Mouse (Mus musculus): ENCODE measurements at regions not wholly inside any gene's neighbourhood (a gene's known extent, or its start where the extent isn't known, plus 50 kb on each side); places are given as distances from the start of the nearest gene placed in this dataset.

DNA sequence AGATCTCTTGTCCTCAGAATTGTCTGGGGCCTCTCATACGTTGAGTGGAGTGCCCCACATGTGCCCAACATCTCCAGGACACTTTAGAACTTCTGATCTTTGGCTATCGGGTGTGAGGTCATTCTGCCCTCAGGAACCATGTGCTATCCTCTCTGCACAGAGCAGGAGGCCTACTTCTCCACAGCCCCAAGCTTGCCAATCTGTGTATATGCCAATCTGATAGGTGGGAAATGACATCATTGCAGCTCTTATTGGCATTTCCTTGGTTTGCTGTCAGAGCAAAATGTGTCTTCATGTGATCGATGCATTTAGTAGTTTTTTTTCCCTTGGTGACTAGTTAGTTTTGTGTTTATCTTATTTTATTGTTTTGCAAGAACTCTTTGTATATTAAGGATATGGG lies 108.8 kb upstream of the Ptpn1 start:
- intact Hi-C loops (cut with DNase I) = no loop called here
- DNase-seq = no peak

DNA sequence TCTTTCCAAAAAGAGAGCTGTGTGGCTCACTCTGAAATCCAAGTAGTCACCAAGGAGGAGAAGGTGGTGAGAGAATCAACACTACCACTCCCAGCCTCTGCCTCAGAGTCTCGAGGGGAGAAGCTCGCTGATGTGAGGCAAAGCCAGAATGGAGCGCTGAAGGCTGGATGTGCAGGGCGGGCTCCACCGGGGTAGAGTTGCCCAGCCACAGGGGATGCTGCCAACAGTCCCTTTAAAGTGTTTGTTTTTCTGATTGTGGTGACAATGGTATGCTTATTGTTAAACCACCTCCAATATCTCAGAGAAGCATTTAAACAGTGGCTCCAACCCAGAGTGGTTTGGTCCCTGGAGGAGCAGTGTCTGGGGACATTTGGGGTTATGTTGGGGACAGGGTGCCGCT lies 110.7 kb upstream of the Ptpn1 start:
- no peak for DNase-seq
- intact Hi-C loops (cut with DNase I) = no loop called here

- intact Hi-C loops (cut with DNase I) = no loop called here
- DNase-seq = no peak
These were observed 113.1 kb upstream of the Ptpn1 start for GRCm38 (mm10) chr2:167818799-167819198.

GRCm38 (mm10) chr2:167817030-167817429 lies 114.8 kb upstream of the Ptpn1 start:
- no peak for DNase-seq
- intact Hi-C loops (cut with DNase I) = no loop called here

GRCm38 (mm10) chr2:167815123-167815522 lies 116.7 kb upstream of the Ptpn1 start:
- intact Hi-C loops (cut with DNase I) = no loop called here
- no peak for DNase-seq

DNA sequence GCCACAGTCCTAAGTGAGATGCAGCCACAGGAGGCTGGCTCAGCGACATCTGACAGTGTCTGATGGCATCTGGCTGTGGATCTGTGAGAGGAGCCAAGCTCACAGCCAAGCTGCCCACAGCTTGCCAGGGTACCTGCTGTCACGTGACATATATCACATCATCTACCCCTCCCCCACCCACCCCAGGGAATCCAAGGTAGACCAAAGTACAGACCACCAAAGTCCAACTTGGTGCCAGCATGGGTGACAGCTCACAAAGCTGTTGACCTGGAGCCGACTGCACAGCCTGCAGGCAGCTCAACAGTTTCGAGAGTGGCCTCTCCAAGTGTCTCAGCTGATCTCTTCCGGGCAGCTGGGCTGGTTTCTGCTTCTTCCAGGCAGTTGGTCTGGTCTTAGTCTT lies 119.6 kb upstream of the Tmem189 start:
- intact Hi-C loops (cut with DNase I) = no loop called here
- no peak for DNase-seq

GRCm38 (mm10) chr2:167805629-167806304 lies 116.1 kb upstream of the Tmem189 start:
- no peak for DNase-seq
- intact Hi-C loops (cut with DNase I) = no loop called here

DNA sequence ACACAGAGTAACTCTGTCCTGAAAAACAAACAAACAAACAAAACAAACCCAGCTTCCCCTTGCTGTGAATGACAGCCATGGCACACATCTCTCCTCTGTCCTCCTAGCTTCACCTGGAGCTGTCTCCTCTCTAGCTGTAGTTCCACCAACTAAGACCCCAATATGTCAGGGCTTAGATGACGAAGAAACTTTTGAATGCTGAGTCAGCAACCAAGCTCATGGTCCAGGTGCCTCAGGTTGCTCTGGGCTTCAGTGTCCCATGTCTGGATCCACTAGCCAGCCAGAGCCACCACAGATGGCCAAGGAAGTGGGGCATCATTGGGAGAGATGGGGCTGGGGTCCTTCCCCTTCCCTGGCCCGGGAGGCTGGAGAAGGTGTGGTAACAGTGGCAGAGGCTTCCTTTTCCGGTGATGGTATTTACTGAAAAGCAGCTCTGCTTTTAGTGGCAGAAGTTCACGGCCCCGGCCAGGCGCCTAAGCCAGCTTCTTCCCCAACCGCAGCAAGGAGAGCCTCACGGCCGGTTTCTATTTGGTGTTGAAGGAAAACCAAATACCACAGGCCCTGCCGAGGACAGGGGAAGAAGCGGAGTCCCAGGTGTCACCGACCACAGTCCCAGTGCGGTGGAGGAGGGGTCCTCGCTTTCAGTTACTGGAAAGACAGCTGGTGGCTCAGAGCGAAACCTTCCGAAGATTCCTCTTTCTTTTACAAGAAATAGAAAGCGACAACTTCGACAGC lies 115.0 kb upstream of the Tmem189 start:
- no peak for DNase-seq
- intact Hi-C loops (cut with DNase I) = no loop called here

GRCm38 (mm10) chr2:167802494-167802893 lies 112.9 kb upstream of the Tmem189 start:
- intact Hi-C loops (cut with DNase I) = no loop called here
- DNase-seq = no peak

- intact Hi-C loops (cut with DNase I) = no loop called here
- DNase-seq = no peak
These were observed 111.8 kb upstream of the Tmem189 start for GRCm38 (mm10) chr2:167801389-167801788.

DNA sequence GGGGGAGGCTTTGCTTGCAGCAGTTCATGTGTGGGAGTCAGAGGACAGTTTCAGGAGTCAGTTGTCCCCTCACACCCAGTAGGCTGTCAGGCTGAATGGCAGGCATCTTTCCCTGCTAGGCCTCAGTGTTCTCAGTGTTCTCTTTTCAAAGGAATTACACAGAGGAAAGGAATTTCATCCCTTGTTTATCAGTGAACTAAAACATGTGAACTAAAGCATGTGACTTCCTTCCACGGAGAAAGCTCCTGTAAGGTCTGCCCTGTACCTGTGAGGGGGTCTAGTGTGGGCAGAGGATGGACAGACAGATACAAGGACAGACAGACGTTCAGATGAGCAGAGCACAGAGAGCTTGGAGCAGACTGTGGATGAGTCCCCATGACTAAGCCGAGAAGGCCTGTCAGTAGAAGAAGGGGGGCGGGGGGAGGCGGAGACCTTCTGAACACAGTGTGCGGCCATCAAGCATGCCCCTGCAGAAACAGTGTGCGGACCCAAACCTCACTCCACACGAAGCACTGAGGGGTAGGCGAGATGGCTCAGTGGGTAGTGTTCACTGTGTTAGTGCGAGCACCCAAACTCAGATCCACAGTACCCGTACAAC lies 111.1 kb upstream of the Tmem189 start:
- intact Hi-C loops (cut with DNase I) = no loop called here
- DNase-seq = no peak

DNA sequence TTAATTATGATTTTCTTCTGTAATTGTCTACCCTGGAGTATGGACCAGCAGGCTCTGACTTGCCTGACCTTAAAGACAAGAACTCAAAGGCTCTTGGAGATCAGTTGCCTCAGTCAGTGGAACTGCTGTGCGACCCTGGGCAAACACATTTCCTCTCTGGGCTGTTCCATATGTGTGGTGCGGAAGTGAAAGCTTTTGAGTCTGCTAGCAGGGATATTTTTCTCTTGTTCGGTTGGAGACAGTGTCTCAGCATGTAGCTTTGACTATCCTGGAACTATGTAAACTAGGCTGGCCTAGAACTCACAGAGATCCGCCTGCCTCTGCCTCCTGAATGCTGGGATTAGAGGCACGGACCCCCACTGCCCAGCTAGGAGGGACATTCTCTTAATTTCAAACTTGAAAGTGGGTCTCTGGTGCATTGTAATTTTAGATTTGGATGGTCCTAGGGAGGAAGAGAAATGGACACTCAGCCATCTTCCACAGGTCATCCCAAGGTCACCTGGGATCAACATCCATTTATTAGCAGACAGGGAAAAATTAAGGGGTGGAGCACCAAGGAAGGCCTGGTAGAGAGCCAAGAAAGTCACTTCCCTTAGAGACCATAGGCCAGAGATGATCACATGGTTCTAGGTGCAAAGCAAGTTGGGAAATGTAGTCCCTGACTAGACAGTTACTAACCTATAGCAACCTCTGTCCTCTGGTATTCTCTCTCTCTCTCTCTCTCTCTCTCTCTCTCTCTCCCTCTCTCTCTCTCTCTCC lies 110.2 kb upstream of the Tmem189 start:
- intact Hi-C loops (cut with DNase I) = no loop called here
- no peak for DNase-seq

- intact Hi-C loops (cut with DNase I) = no loop called here
- DNase-seq = no peak
These were observed 109.4 kb upstream of the Tmem189 start for GRCm38 (mm10) chr2:167798969-167799513.

DNA sequence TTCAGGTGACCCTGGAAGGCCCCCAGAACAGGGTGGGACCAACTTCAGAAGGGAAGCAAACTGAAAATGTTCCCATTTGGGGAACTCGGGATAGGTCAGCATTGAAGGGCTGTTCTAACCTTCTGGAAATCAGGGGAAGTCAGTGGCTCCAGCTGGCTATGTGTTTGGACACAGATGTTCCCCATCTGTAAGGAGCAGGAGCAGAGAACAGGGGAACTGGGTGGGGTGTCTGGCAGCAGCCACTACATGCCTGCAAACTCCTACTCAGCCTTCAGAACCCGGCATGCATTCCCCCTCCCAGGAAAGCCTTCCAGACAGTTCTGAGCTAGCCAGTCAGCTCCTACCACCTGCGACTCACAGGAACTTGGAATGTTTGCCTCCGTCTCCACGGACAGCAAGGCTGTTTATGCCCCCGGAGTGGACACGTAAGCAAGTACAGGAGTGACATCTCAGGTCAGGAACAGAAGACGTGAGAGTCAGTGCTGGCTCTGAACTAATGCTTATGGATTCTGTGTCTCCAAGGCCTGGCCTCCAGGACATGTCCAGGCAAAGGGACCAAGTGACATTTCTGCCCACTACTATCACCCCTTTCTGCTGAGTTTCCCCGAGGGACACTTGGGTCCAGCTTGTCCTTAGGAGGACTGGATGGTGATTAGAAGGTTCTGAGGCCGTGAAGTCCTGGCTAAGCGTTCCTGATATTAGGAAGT lies 108.6 kb upstream of the Tmem189 start:
- intact Hi-C loops (cut with DNase I) = no loop called here
- DNase-seq = no peak

DNA sequence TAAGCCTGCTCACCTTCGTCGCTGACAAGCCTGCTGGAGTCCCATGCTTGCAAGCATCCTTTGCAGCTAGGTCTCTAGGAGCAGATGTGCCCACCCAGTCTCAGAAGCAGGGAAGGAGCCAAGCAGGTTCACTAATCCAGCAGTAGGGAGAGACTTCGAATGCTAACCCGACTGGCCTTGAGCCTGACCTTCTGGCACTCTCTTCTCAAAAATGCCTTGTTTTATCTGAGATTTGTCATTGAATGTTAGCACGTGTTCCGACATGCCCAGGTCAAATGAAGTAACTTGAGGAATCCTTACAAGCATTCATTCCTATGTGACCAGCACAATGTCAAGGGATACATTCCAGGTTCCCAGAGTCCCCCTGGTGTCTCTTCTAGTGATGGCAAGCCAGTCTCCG lies 105.9 kb upstream of the Tmem189 start:
- DNase-seq = no peak
- intact Hi-C loops (cut with DNase I) = no loop called here

DNA sequence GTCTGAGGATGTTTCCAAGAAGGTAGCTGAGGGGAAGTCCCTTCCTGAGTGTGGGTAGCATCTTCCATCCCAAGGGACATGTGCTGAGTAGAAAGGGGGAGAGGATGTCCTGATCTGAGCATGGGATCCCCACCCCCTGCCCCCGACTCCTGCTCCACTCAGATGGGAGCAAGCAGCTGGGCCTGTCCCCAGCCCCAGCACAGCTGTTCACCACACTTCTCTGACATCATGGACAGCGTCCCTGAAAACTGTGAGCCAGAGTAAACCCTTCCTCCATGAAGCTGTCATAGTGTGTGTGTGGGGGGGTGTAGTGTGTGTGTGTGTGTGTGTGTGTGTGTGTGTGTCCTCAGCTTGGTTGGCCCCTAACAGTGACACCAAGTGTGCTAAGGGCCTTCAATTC lies 104.3 kb upstream of the Tmem189 start:
- intact Hi-C loops (cut with DNase I) = no loop called here
- DNase-seq = no peak

DNA sequence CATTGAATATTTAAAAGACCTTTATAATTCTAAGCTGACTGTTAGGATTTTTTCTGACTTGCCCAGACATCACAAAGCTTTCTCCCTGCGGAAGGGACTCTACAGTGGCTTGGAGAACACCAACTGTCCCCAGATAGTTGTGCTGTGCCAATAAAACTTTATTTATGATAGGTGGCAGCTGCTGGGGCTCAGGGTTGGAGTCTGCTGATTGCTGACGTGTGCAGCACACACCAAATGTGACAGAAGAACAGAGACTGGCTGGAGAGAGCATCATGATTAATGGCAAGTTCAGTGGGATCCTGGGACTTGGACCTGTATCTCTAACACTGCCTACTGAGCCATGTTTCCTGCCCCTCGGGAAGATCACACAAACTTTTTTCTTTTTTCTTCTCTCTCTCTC lies 103.1 kb upstream of the Tmem189 start:
- intact Hi-C loops (cut with DNase I) = no loop called here
- DNase-seq = no peak

DNA sequence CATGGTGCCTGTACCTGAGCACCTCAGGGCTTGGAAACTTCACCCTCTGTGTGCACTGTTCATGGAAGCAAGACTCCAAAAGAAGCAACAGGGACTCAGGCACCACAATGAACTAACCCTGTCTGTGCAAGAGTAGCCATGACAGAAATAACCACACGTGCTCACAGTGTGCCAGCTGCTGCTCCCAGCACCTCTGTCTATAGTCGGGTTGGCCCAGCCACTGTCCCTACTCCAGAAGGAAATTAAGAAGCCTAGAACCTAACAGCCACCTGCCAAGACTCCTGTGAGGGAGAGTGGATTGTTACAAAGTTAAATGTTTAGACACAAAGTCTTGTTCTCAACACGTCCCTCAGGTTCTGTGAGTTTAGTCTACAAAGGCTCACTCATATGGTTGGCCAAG lies 102.7 kb upstream of the Tmem189 start:
- no peak for DNase-seq
- intact Hi-C loops (cut with DNase I) = no loop called here

GRCm38 (mm10) chr2:167789471-167789923 lies 99.9 kb upstream of the Tmem189 start:
- no peak for DNase-seq
- intact Hi-C loops (cut with DNase I) = no loop called here

DNA sequence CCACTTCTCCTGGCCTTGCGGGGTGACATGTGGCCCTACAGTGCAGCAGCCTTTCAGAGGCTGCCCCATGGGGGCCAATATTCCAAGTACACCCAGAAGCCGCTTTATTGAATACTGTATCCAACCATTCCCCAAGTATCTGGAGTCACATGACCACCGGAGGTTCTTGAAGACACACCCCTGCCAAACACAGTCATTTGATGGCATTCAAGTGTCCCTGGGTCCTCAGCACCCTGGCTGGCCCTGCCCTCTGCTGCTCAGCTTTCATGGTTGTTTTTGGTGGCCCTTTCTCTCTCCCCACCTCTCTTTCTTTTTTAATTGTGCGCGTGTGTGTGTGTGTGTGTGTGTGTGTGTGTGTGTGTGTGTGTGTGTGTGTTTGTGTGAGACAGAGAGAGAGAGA lies 97.3 kb upstream of the Tmem189 start:
- DNase-seq = no peak
- intact Hi-C loops (cut with DNase I) = no loop called here

- intact Hi-C loops (cut with DNase I) = no loop called here
These were observed 94.7 kb upstream of the Tmem189 start for GRCm38 (mm10) chr2:167784353-167784752.

More at GRCm38 (mm10) chr2:167784353-167784752, 94.7 kb upstream of the Tmem189 start:
- DNase-seq = no peak
